Mouse (Mus musculus) CH12.LX (cell line): ENCODE data around the gene Ceacam2.
"Not testable (repeated sequence)": the region's sequence is repeated elsewhere in the genome, so short reads cannot be mapped to it uniquely, and the experiment has no call there.

Source experiments
- CTCF ChIP-seq, 2 experiments: IDR thresholded peaks in 1 of 2; conservative IDR thresholded peaks in 1 of 2; 2 replicates each; pipeline ENCODE4 v1.5.1; 2011 to 2012; ENCODE audit warnings: low read depth in 2 of 2, low read length in 2 of 2, improper control_type of control experiment in 1 of 2, inconsistent platforms in 1 of 2, mild to moderate bottlenecking in 1 of 2, moderate library complexity in 1 of 2
- HCFC1 ChIP-seq: IDR thresholded peaks from 2 replicates; pipeline ENCODE4 v1.6.1; 2012; ENCODE audit warnings: low read depth, mild to moderate bottlenecking, inconsistent platforms, low read length, improper control_type of control experiment
- POLR2A ChIP-seq: IDR thresholded peaks from 2 replicates; pipeline ENCODE4 v1.6.1; 2011; ENCODE audit warnings: low read depth, mild to moderate bottlenecking, improper control_type of control experiment, low read length
- UBTF ChIP-seq: IDR thresholded peaks from 2 replicates; pipeline ENCODE4 v1.6.1; 2012; ENCODE audit warnings: low read depth, mild to moderate bottlenecking, inconsistent platforms, low read length, improper control_type of control experiment, moderate library complexity

DNA sequence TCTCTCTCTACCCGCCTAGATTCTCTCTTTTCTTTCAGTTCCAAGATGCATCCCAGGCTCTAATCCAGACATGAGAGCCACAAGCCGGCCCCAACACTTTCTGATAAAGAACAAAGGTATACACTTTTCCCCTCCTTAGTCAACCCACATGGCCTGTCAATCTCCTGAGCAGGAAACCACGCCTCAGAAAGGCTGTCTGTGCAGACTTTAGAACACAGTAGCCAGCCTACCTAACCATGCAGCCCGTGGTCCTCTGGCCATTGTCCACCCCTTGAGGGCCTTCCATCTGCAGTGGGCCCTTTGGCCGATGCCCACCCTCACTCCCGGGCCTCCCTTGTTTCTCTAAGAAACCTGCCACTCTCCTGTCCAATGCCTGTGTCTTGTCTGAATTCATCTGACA, 36.7 kb upstream of the Ceacam2 start:
- not testable (repeated sequence) for TF ChIP-seq HCFC1; POLR2A; CTCF (conservative IDR thresholded peaks at IDR 0.05 in 1 of 2, IDR thresholded peaks at IDR 0.05 in 1 of 2; ENCODE audit: low read depth in 2 of 2, low read length in 2 of 2); UBTF
